Mouse (Mus musculus): ENCODE results near the gene Cdk9. TPM values are rescaled to one million over a fixed set of nuclear protein-coding genes. Genes with fewer than 3 reads are reported as not detected.

The Cdk9 gene
- polyA plus RNA-seq (2015; fragmentation: Nextera tagmentation; extraction: Ambion mirVana), result 64.5 and 66.3 TPM in 2 replicates

DNA sequence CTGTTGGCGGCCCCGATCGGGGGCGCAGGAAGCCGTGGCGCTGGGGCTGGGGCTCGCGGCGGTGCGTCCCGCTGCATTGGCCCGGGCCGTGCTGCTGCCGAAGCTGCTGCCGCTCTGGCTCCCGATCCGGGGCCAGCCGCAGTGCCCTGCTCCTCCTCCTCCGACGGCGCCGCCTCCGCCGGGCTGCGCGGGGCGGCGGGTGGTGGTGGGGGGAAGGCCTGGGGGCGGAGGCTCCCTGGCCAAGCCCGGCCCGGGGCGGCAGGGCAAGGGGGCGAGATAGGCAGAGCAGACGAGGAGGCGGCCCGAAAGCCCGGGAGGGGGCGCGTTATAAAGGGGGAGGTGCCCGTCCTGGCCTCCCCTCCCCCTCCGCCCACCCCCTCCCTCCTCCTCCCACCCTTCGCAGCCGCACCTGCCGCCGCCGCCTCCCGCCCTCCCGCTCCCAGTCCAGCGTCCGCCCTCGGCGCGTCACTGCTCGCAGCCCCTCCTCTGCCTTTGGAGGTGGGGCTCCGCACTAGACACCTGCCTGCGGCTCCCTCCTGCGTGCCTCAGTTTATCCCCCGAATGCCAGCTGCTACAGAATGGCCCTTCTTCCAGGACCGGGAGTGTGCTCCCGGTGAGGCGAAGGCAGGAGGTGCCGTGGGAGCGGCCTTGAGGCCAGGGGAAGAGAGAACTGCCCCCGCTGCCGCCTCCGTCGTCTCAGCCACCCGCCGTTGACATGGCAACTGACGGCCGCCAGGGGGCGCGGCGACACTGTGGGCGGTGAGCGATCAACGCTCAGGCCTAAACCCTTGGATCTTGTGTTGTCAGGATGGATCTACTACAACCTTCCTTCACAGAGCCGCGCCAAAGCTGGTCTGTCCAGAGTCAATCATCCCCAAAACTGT is at the start of gene Cdk9:
TSS of gene Cdk9 (minus strand) at position 143 of the 884 bp plus-strand sequence.

GRCm38 (mm10) chr2:32757056-32757845 is 44.4 kb upstream of the Cdk9 start, which contains the start of gene Tor2a:
TSS of gene Tor2a (plus strand) at chr2:32757234.

GRCm38 (mm10) chr2:32740916-32741272 is 28.0 kb upstream of the Cdk9 start, which contains the start of gene 6330409D20Rik:
TSS of gene 6330409D20Rik (minus strand) at chr2:32741016.

GRCm38 (mm10) chr2:32720681-32721229 is 7.9 kb upstream of the Cdk9 start, which contains the start of gene Sh2d3c:
TSS of gene Sh2d3c (plus strand) at chr2:32721055.

GRCm38 (mm10) chr2:32704021-32704421 is 8.9 kb downstream of the Cdk9 start, which contains the start of gene Fpgs:
TSS of gene Fpgs (minus strand) at chr2:32704145.

MicroRNAs within 50 kb of the gene (microRNA counts, 519-probe panel; counts per million panel counts)
- 40.5 counts per million for microRNA mmu-miR-2861

Small RNA genes within 50 kb of the gene (microRNA-seq; reads per million reads assigned to microRNA genes)
- gene Gm47291, result not detected
- not detected for gene Mir2861
- gene Mir3960, result not detected
- not detected for gene Mir8093

Other genes with a start within 250 kb of the Cdk9 start
- 8.4 and 9.0 TPM in 2 replicates for gene Fam102a, start 177.7 kb downstream of the Cdk9 start, polyA plus RNA-seq (2015; fragmentation: Nextera tagmentation; extraction: Ambion mirVana)
- 146 and 153 TPM in 2 replicates for gene Dpm2, start 142.2 kb downstream of the Cdk9 start, polyA plus RNA-seq (2015; fragmentation: Nextera tagmentation; extraction: Ambion mirVana)
- gene Pip5kl1, start 138.3 kb downstream of the Cdk9 start, polyA plus RNA-seq (2015; fragmentation: Nextera tagmentation; extraction: Ambion mirVana), result 15.4 and 21.2 TPM in 2 replicates
- gene 9430097D07Rik, start 137.4 kb downstream of the Cdk9 start, polyA plus RNA-seq (2015; fragmentation: Nextera tagmentation; extraction: Ambion mirVana), result 1.2 TPM in 2 replicates
- gene St6galnac4, start 126.0 kb downstream of the Cdk9 start, polyA plus RNA-seq (2015; fragmentation: Nextera tagmentation; extraction: Ambion mirVana), result 43.1 and 45.8 TPM in 2 replicates
- 21.6 and 23.7 TPM in 2 replicates for gene St6galnac6, start 113.4 kb downstream of the Cdk9 start, polyA plus RNA-seq (2015; fragmentation: Nextera tagmentation; extraction: Ambion mirVana)
- 109 and 116 TPM in 2 replicates for gene Ak1, start 91.3 kb downstream of the Cdk9 start, polyA plus RNA-seq (2015; fragmentation: Nextera tagmentation; extraction: Ambion mirVana)
- gene Eng, start 66.5 kb downstream of the Cdk9 start, polyA plus RNA-seq (2015; fragmentation: Nextera tagmentation; extraction: Ambion mirVana), result 22.6 and 25.0 TPM in 2 replicates
- gene Fpgs, start 8.9 kb downstream of the Cdk9 start, polyA plus RNA-seq (2015; fragmentation: Nextera tagmentation; extraction: Ambion mirVana), result 20.9 and 21.2 TPM in 2 replicates
- gene Sh2d3c, start 8.0 kb upstream of the Cdk9 start, polyA plus RNA-seq (2015; fragmentation: Nextera tagmentation; extraction: Ambion mirVana), result 50.6 and 52.5 TPM in 2 replicates
- 3.0 and 4.6 TPM in 2 replicates for gene 6330409D20Rik, start 27.9 kb upstream of the Cdk9 start, polyA plus RNA-seq (2015; fragmentation: Nextera tagmentation; extraction: Ambion mirVana)
- 52.3 and 58.5 TPM in 2 replicates for gene Tor2a, start 44.2 kb upstream of the Cdk9 start, polyA plus RNA-seq (2015; fragmentation: Nextera tagmentation; extraction: Ambion mirVana)
- gene Ttc16, start 62.6 kb upstream of the Cdk9 start, polyA plus RNA-seq (2015; fragmentation: Nextera tagmentation; extraction: Ambion mirVana), result 0.48 and 0.62 TPM in 2 replicates
- gene Ptrh1, start 62.7 kb upstream of the Cdk9 start, polyA plus RNA-seq (2015; fragmentation: Nextera tagmentation; extraction: Ambion mirVana), result 4.9 and 6.7 TPM in 2 replicates
- gene Cfap157, start 71.4 kb upstream of the Cdk9 start, polyA plus RNA-seq (2015; fragmentation: Nextera tagmentation; extraction: Ambion mirVana), result 1.5 and 1.6 TPM in 2 replicates
- 346 and 388 TPM in 2 replicates for gene Stxbp1, start 134.2 kb upstream of the Cdk9 start, polyA plus RNA-seq (2015; fragmentation: Nextera tagmentation; extraction: Ambion mirVana)
- 22.6 and 24.0 TPM in 2 replicates for gene Fam129b, start 163.0 kb upstream of the Cdk9 start, polyA plus RNA-seq (2015; fragmentation: Nextera tagmentation; extraction: Ambion mirVana)
- 109 and 117 TPM in 2 replicates for gene Rpl12, start 248.5 kb upstream of the Cdk9 start, polyA plus RNA-seq (2015; fragmentation: Nextera tagmentation; extraction: Ambion mirVana)
- gene Lrsam1, start 248.5 kb upstream of the Cdk9 start, polyA plus RNA-seq (2015; fragmentation: Nextera tagmentation; extraction: Ambion mirVana), result 21.0 and 24.9 TPM in 2 replicates